Mouse (Mus musculus) CD4-positive helper T cell, adult 2 months (primary cell): ENCODE results near the gene Acsl5.

Experiments
- DNase-seq: peaks from one replicate; pipeline ENCODE4 v3.0.0-alpha.2; 2012; ENCODE audit warnings: low read depth, missing footprints, low spot score

Gene Acsl5

GRCm38 (mm10) chr19:55284093-55284492 lies 32.4 kb downstream of the Acsl5 start:
- DNase-seq: no peak

- DNase-seq: no peak
These were observed 34.3 kb downstream of the Acsl5 start for GRCm38 (mm10) chr19:55286034-55286433.

- no peak for DNase-seq
These were observed 37.2 kb downstream of the Acsl5 start for GRCm38 (mm10) chr19:55288974-55289373.

GRCm38 (mm10) chr19:55290621-55291270 lies 39.0 kb downstream of the Acsl5 start:
- no peak for DNase-seq

GRCm38 (mm10) chr19:55292210-55292850 lies 40.6 kb downstream of the Acsl5 start:
- no peak for DNase-seq

- DNase-seq: no peak
These were observed 41.4 kb downstream of the Acsl5 start for GRCm38 (mm10) chr19:55293175-55293574.

GRCm38 (mm10) chr19:55295075-55295474 lies 43.3 kb downstream of the Acsl5 start:
- DNase-seq: no peak

- no peak for DNase-seq
These were observed 43.8 kb downstream of the Acsl5 start for GRCm38 (mm10) chr19:55295556-55295955.

GRCm38 (mm10) chr19:55296301-55296700 lies 44.6 kb downstream of the Acsl5 start:
- no peak for DNase-seq

GRCm38 (mm10) chr19:55297489-55297888 lies 45.8 kb downstream of the Acsl5 start:
- no peak for DNase-seq

GRCm38 (mm10) chr19:55297961-55298360 lies 46.2 kb downstream of the Acsl5 start:
- no peak for DNase-seq

- no peak for DNase-seq
These were observed 47.6 kb downstream of the Acsl5 start for GRCm38 (mm10) chr19:55299378-55299777.

- no peak for DNase-seq
These were observed 48.8 kb downstream of the Acsl5 start for GRCm38 (mm10) chr19:55300525-55300924.

- peak; percentile 10 for DNase-seq
These were observed 53.3 kb downstream of the Acsl5 start for GRCm38 (mm10) chr19:55305024-55305423.

- no peak for DNase-seq
These were observed 60.1 kb downstream of the Acsl5 start for GRCm38 (mm10) chr19:55311874-55312273.

GRCm38 (mm10) chr19:55313649-55314048 lies 61.9 kb downstream of the Acsl5 start:
- DNase-seq: no peak

GRCm38 (mm10) chr19:55315452-55316108 lies 63.8 kb downstream of the Acsl5 start, which contains the start of gene Zdhhc6:
Gene Zdhhc6, minus strand, starts transcription at chr19:55316032.
- DNase-seq: no peak

GRCm38 (mm10) chr19:55316109-55316714 lies 64.5 kb downstream of the Acsl5 start, which contains the start of gene Vti1a:
Gene Vti1a, plus strand, starts transcription at chr19:55316295.
- DNase-seq: peak; percentile 94

GRCm38 (mm10) chr19:55316901-55317300 lies 65.2 kb downstream of the Acsl5 start:
- DNase-seq: no peak

- no peak for DNase-seq
These were observed 67.3 kb downstream of the Acsl5 start for GRCm38 (mm10) chr19:55319036-55319435.

- no peak for DNase-seq
These were observed 67.8 kb downstream of the Acsl5 start for GRCm38 (mm10) chr19:55319521-55319920.

GRCm38 (mm10) chr19:55322604-55323003 lies 70.9 kb downstream of the Acsl5 start:
- DNase-seq: no peak
